Mouse (Mus musculus): ENCODE measurements around the gene B2m. TPM values are rescaled to one million over a fixed set of nuclear protein-coding genes. Genes with fewer than 3 reads are reported as not detected.
A peak's percentile ranks its signal among the peaks of the same experiment; 100 is the strongest.

The B2m gene
- total and polyA plus RNA-seq, 2 experiments from 2014 or later, result 166 to 282 TPM

GRCm38 (mm10) chr2:122194509-122194929, 47.0 kb downstream of the B2m start:
- Histone ChIP-seq H3K4me3 (ENCODE audit: low read depth, low read length) (no peak overlapping the region), H3K9ac (replicated peaks; ENCODE audit: low read depth, low read length) (no peak overlapping the region)
- peak; percentile 53; the same call in 1 of the 2 replicates for ATAC-seq (ENCODE audit: insufficient read depth, low read depth)

GRCm38 (mm10) chr2:122201501-122201900, 54.0 kb downstream of the B2m start:
- Histone ChIP-seq H3K4me1 (ENCODE audit: control insufficient read depth, insufficient read depth) (no peaks in the 10 kb centered on the region), H3K4me2 (ENCODE audit: low read depth, low read length) (no peak overlapping the region), H3K36me3 (replicated peaks; ENCODE audit: control insufficient read depth, insufficient read depth, low read length) (no peaks in the 10 kb centered on the region), H3K27ac (ENCODE audit: low read depth) (no peak overlapping the region), H3K27me3 (ENCODE audit: control insufficient read depth, insufficient read depth, low read length) (no peaks in the 10 kb centered on the region), H3K9ac (replicated peaks; ENCODE audit: low read depth, low read length) (no peak overlapping the region), H3K4me3 (ENCODE audit: low read depth, low read length) (no peak overlapping the region), H3K9me3 (replicated peaks; ENCODE audit: control insufficient read depth, low read length) (no peaks in the 10 kb centered on the region)
- TF ChIP-seq CTCF (IDR thresholded peaks at IDR 0.05; ENCODE audit: low read depth), result no peak
- no peak for TF ChIP-seq EP300 (IDR thresholded peaks at IDR 0.05; ENCODE audit: low read depth)
- ATAC-seq (ENCODE audit: insufficient read depth, low read depth), result no peak
- 68% methylated on average over 1 of the region's 1 CpGs for WGBS
- DNase-seq (ENCODE audit: low spot score), result no peak

More at GRCm38 (mm10) chr2:122194509-122194929, 47.0 kb downstream of the B2m start:
- Histone ChIP-seq H3K36me3 (replicated peaks; ENCODE audit: control insufficient read depth, insufficient read depth, low read length) (no peaks in the 10 kb centered on the region), H3K27ac (ENCODE audit: low read depth) (no peak overlapping the region), H3K4me2 (ENCODE audit: low read depth, low read length) (no peak overlapping the region), H3K4me1 (ENCODE audit: control insufficient read depth, insufficient read depth) (no peaks in the 10 kb centered on the region), H3K27me3 (ENCODE audit: control insufficient read depth, insufficient read depth, low read length) (no peaks in the 10 kb centered on the region), H3K9me3 (replicated peaks; ENCODE audit: control insufficient read depth, low read length) (no peaks in the 10 kb centered on the region)
- TF ChIP-seq EP300 (IDR thresholded peaks at IDR 0.05; ENCODE audit: low read depth) (no peak), CTCF (IDR thresholded peaks at IDR 0.05; ENCODE audit: low read depth) (peak; percentile 64)
- WGBS, result 38% methylated on average over 1 of the region's 1 CpGs
- DNase-seq (ENCODE audit: low spot score), result peak; percentile 71

Other genes with a start within 250 kb of the B2m start
- gene Ctdspl2, start 191.7 kb upstream of the B2m start, total RNA-seq (2014; rRNA removed; ENCODE audit: low replicate concordance), result 21.3 and 29.4 TPM in 2 replicates
- gene Ctdspl2, start 191.7 kb upstream of the B2m start, polyA plus RNA-seq (2015; fragmentation: Nextera tagmentation; extraction: Ambion mirVana), result 21.4 and 23.4 TPM in 2 replicates
- gene Mageb3, start 191.6 kb upstream of the B2m start, total RNA-seq (2014; rRNA removed; ENCODE audit: low replicate concordance), result 0.08 and 0.35 TPM in 2 replicates
- gene Mageb3, start 191.6 kb upstream of the B2m start, polyA plus RNA-seq (2015; fragmentation: Nextera tagmentation; extraction: Ambion mirVana), result 0.10 TPM in 2 replicates
- 17.4 and 17.7 TPM in 2 replicates for gene Eif3j1, start 119.1 kb upstream of the B2m start, total RNA-seq (2014; rRNA removed; ENCODE audit: low replicate concordance)
- 10.5 and 11.2 TPM in 2 replicates for gene Eif3j1, start 119.1 kb upstream of the B2m start, polyA plus RNA-seq (2015; fragmentation: Nextera tagmentation; extraction: Ambion mirVana)
- gene Spg11, start 29.3 kb upstream of the B2m start, total RNA-seq (2014; rRNA removed; ENCODE audit: low replicate concordance), result 11.0 and 15.7 TPM in 2 replicates
- 2.2 and 2.7 TPM in 2 replicates for gene Spg11, start 29.3 kb upstream of the B2m start, polyA plus RNA-seq (2015; fragmentation: Nextera tagmentation; extraction: Ambion mirVana)
- not detected in 2 replicates for gene Trim69, start 13.0 kb downstream of the B2m start, total RNA-seq (2014; rRNA removed; ENCODE audit: low replicate concordance)
- not detected in 2 replicates for gene Trim69, start 13.0 kb downstream of the B2m start, polyA plus RNA-seq (2015; fragmentation: Nextera tagmentation; extraction: Ambion mirVana)
- gene Patl2, start 38.5 kb downstream of the B2m start, total RNA-seq (2014; rRNA removed; ENCODE audit: low replicate concordance), result not detected in 2 replicates
- 0.04 and 0.05 TPM in 2 replicates for gene Patl2, start 38.5 kb downstream of the B2m start, polyA plus RNA-seq (2015; fragmentation: Nextera tagmentation; extraction: Ambion mirVana)
- gene Terb2, start 38.6 kb downstream of the B2m start, total RNA-seq (2014; rRNA removed; ENCODE audit: low replicate concordance), result not detected in 2 replicates
- not detected in 2 replicates for gene Terb2, start 38.6 kb downstream of the B2m start, polyA plus RNA-seq (2015; fragmentation: Nextera tagmentation; extraction: Ambion mirVana)
- 99.5 and 115 TPM in 2 replicates for gene Sord, start 87.1 kb downstream of the B2m start, total RNA-seq (2014; rRNA removed; ENCODE audit: low replicate concordance)
- 84.2 and 87.7 TPM in 2 replicates for gene Sord, start 87.1 kb downstream of the B2m start, polyA plus RNA-seq (2015; fragmentation: Nextera tagmentation; extraction: Ambion mirVana)
- gene Duox2, start 150.8 kb downstream of the B2m start, total RNA-seq (2014; rRNA removed; ENCODE audit: low replicate concordance), result 0.04 and 3.7 TPM in 2 replicates
- 0.08 and 0.23 TPM in 2 replicates for gene Duox2, start 150.8 kb downstream of the B2m start, polyA plus RNA-seq (2015; fragmentation: Nextera tagmentation; extraction: Ambion mirVana)
- gene Duoxa2, start 151.2 kb downstream of the B2m start, total RNA-seq (2014; rRNA removed; ENCODE audit: low replicate concordance), result not detected in 2 replicates
- gene Duoxa2, start 151.2 kb downstream of the B2m start, polyA plus RNA-seq (2015; fragmentation: Nextera tagmentation; extraction: Ambion mirVana), result 0.10 and 0.19 TPM in 2 replicates
- gene Duoxa1, start 166.0 kb downstream of the B2m start, total RNA-seq (2014; rRNA removed; ENCODE audit: low replicate concordance), result not detected in 2 replicates
- gene Duoxa1, start 166.0 kb downstream of the B2m start, polyA plus RNA-seq (2015; fragmentation: Nextera tagmentation; extraction: Ambion mirVana), result not detected in 2 replicates
- not detected in 2 replicates for gene Duox1, start 168.0 kb downstream of the B2m start, total RNA-seq (2014; rRNA removed; ENCODE audit: low replicate concordance)
- not detected in 2 replicates for gene Duox1, start 168.0 kb downstream of the B2m start, polyA plus RNA-seq (2015; fragmentation: Nextera tagmentation; extraction: Ambion mirVana)
- gene Shf, start 221.5 kb downstream of the B2m start, total RNA-seq (2014; rRNA removed; ENCODE audit: low replicate concordance), result 9.1 and 27.0 TPM in 2 replicates
- 1.1 and 1.3 TPM in 2 replicates for gene Shf, start 221.5 kb downstream of the B2m start, polyA plus RNA-seq (2015; fragmentation: Nextera tagmentation; extraction: Ambion mirVana)